Mouse (Mus musculus): Measurements from ENCODE around the gene Npcd. TPM values are rescaled to one million over a fixed set of nuclear protein-coding genes. Genes with fewer than 3 reads are reported as not detected.

Gene Npcd
- total and polyA plus RNA-seq, 2 experiments, result not detected

DNA sequence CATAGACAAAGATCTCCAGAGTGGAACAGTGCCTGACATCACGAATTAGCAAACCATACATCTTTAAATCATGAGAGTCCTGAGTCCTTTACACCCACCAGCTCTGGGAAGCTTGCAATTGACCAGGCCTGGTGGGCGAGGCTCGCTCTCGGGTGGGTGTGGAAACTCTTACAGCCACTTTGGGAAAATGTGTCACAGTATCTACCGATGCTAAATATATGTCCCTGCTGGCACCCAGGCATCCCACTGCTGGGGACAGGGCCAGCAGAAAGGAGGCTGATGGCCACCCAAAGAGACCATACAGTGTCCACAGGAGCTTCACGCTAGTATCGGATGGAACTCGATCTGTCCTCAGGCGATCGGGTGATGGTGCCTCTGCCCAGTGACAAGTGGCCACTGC, 35.4 kb downstream of the Npcd start:
- Histone ChIP-seq H3K27me3 (ENCODE audit: control insufficient read depth, insufficient read depth, low read length) (peaks cover 4% of the 10 kb centered on the region), H3K4me3 (ENCODE audit: insufficient read depth, low read depth, low read length) (no peak overlapping the region), H3K79me2 (ENCODE audit: control insufficient read depth, insufficient read depth, low read length) (no peaks in the 10 kb centered on the region), H3K36me3 (ENCODE audit: control insufficient read depth, insufficient read depth, low read length) (no peaks in the 10 kb centered on the region), H3K9ac (ENCODE audit: low read depth, low read length) (no peak overlapping the region), H3K4me1 (ENCODE audit: control insufficient read depth, insufficient read depth, low read length) (no peaks in the 10 kb centered on the region), H3K27ac (replicated peaks; ENCODE audit: insufficient read depth, low read depth, low read length) (no peak overlapping the region)
- TF ChIP-seq CTCF (IDR thresholded peaks at IDR 0.05; ENCODE audit: low read depth, low read length) (no peak), POLR2A (IDR thresholded peaks at IDR 0.05; ENCODE audit: extremely low read depth, insufficient read depth, low read length) (no peak)
- WGBS, result 86% methylated on average over 10 of the region's 10 CpGs
- DNase-seq (ENCODE audit: extremely low read depth, low read depth, low spot score), result no peak

DNA sequence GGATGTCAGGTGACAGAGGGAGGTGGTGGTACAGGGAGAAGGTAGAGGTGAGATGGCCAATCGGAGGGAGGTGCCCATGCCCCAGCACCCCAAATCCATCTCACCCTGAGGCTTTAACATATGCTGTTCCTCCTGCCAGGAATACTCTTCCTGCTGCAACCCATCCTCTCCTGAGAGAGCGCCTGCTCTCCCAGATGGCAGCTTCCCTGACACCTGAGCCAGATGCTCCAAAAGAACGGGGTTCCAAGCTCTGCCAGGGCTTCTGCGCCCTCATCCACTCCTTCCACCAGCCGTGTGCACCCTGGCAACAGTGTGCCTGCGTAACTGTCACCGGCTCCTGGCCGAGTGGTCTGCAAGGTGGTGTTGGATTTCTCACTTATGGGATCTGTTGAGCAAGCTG, 36.4 kb downstream of the Npcd start:
- Histone ChIP-seq H3K27me3 (ENCODE audit: control insufficient read depth, insufficient read depth, low read length) (peaks cover 3% of the 10 kb centered on the region; the same call in 1 of the 2 replicates), H3K9ac (ENCODE audit: low read depth, low read length) (no peak overlapping the region), H3K4me3 (ENCODE audit: insufficient read depth, low read depth, low read length) (no peak overlapping the region), H3K79me2 (ENCODE audit: control insufficient read depth, insufficient read depth, low read length) (no peaks in the 10 kb centered on the region), H3K4me1 (ENCODE audit: control insufficient read depth, insufficient read depth, low read length) (no peaks in the 10 kb centered on the region), H3K36me3 (ENCODE audit: control insufficient read depth, insufficient read depth, low read length) (no peaks in the 10 kb centered on the region), H3K27ac (replicated peaks; ENCODE audit: insufficient read depth, low read depth, low read length) (no peak overlapping the region)
- TF ChIP-seq POLR2A (IDR thresholded peaks at IDR 0.05; ENCODE audit: extremely low read depth, insufficient read depth, low read length), result no peak
- TF ChIP-seq CTCF (IDR thresholded peaks at IDR 0.05; ENCODE audit: low read depth, low read length), result no peak
- DNase-seq (ENCODE audit: extremely low read depth, low read depth, low spot score), result no peak
- 87% methylated on average over 8 of the region's 8 CpGs for WGBS

DNA sequence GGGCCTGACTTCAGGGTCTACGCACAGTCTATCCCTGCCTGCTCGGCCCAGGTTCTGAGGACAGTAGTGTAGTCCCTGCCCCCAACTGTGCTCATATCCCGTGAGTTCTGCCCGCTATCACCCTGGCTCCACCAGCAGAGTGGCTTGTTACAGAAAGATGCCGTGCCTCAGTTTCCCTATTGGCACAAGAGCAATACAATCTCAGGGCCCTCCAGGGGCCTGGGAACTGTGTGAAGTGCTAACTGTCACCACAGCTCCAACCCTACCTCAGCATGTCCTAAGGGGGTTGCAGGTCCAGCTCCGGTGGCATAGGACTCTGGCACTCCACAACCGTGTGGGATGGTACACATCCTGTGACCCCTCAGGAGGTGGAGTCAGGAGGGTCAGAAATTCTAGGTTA, 36.9 kb downstream of the Npcd start:
- 83% methylated on average over 7 of the region's 7 CpGs for WGBS
- Histone ChIP-seq H3K9ac (ENCODE audit: low read depth, low read length) (no peak overlapping the region), H3K27ac (replicated peaks; ENCODE audit: insufficient read depth, low read depth, low read length) (no peak overlapping the region), H3K79me2 (ENCODE audit: control insufficient read depth, insufficient read depth, low read length) (no peaks in the 10 kb centered on the region), H3K27me3 (ENCODE audit: control insufficient read depth, insufficient read depth, low read length) (peaks cover under 1% of the 10 kb centered on the region; the same call in 1 of the 2 replicates), H3K36me3 (ENCODE audit: control insufficient read depth, insufficient read depth, low read length) (no peaks in the 10 kb centered on the region), H3K4me1 (ENCODE audit: control insufficient read depth, insufficient read depth, low read length) (no peaks in the 10 kb centered on the region), H3K4me3 (ENCODE audit: insufficient read depth, low read depth, low read length) (no peak overlapping the region)
- TF ChIP-seq POLR2A (IDR thresholded peaks at IDR 0.05; ENCODE audit: extremely low read depth, insufficient read depth, low read length) (no peak), CTCF (IDR thresholded peaks at IDR 0.05; ENCODE audit: low read depth, low read length) (no peak)
- DNase-seq (ENCODE audit: extremely low read depth, low read depth, low spot score), result no peak

DNA sequence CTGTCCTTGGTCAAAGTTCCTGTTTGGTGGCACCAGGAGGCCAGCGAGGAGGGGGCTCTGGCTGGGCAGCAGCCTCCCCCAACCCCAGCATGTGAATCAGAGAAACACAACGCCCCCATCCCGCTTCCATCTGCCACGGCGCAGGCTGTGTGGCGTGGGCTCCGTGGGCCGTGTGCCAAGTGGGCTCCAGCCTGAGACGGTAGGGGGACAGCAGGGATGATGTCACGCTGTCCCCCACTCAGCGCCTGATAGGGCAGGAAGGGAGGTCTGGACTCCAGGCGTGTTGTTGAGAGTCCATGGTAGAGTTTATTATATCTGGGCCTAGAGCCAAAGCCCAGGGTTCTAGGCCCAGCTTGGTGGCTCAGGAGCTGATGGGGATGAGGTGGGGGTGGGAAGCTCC, 37.8 kb downstream of the Npcd start:
- no peaks in the 10 kb centered on the region for H3K27me3 ChIP-seq (ENCODE audit: control insufficient read depth, insufficient read depth, low read length)
- DNase-seq (ENCODE audit: extremely low read depth, low read depth, low spot score), result no peak
- TF ChIP-seq POLR2A (IDR thresholded peaks at IDR 0.05; ENCODE audit: extremely low read depth, insufficient read depth, low read length) (no peak), CTCF (IDR thresholded peaks at IDR 0.05; ENCODE audit: low read depth, low read length) (no peak)
- H3K36me3 ChIP-seq (ENCODE audit: control insufficient read depth, insufficient read depth, low read length), result no peaks in the 10 kb centered on the region
- no peaks in the 10 kb centered on the region for H3K4me1 ChIP-seq (ENCODE audit: control insufficient read depth, insufficient read depth, low read length)
- H3K27ac ChIP-seq (replicated peaks; ENCODE audit: insufficient read depth, low read depth, low read length), result no peak overlapping the region
- no peaks in the 10 kb centered on the region for H3K79me2 ChIP-seq (ENCODE audit: control insufficient read depth, insufficient read depth, low read length)
- WGBS, result 83% methylated on average over 12 of the region's 12 CpGs
- no peak overlapping the region for H3K9ac ChIP-seq (ENCODE audit: low read depth, low read length)
- no peak overlapping the region for H3K4me3 ChIP-seq (ENCODE audit: insufficient read depth, low read depth, low read length)

DNA sequence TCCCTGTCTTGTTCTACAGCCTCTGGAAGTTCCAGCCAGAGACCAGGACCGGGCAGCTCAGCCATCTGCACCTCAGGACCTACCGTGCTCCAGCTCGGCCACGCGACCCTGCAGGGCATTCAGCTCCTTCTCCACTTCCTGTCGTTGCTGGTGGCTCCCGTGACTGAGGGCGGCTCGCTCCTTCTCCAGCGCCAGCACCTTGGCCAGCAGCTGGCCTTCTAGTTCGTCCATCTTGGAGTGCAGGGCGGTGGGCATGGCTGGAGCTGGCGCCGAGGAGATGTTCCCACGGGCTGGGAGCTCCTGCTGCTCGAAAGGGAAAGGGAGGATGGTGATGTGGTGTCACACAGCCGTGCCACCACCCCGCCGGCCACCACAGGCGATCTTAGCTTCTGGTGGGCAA, 39.9 kb downstream of the Npcd start:
- TF ChIP-seq POLR2A (IDR thresholded peaks at IDR 0.05; ENCODE audit: extremely low read depth, insufficient read depth, low read length) (no peak), CTCF (IDR thresholded peaks at IDR 0.05; ENCODE audit: low read depth, low read length) (no peak)
- WGBS, result 28% methylated on average over 20 of the region's 20 CpGs
- Histone ChIP-seq H3K27ac (replicated peaks; ENCODE audit: insufficient read depth, low read depth, low read length) (no peak overlapping the region), H3K4me1 (ENCODE audit: control insufficient read depth, insufficient read depth, low read length) (no peaks in the 10 kb centered on the region), H3K36me3 (ENCODE audit: control insufficient read depth, insufficient read depth, low read length) (no peaks in the 10 kb centered on the region), H3K27me3 (ENCODE audit: control insufficient read depth, insufficient read depth, low read length) (no peaks in the 10 kb centered on the region), H3K79me2 (ENCODE audit: control insufficient read depth, insufficient read depth, low read length) (no peaks in the 10 kb centered on the region), H3K9ac (ENCODE audit: low read depth, low read length) (no peak overlapping the region), H3K4me3 (ENCODE audit: insufficient read depth, low read depth, low read length) (no peak overlapping the region)
- no peak for DNase-seq (ENCODE audit: extremely low read depth, low read depth, low spot score)

DNA sequence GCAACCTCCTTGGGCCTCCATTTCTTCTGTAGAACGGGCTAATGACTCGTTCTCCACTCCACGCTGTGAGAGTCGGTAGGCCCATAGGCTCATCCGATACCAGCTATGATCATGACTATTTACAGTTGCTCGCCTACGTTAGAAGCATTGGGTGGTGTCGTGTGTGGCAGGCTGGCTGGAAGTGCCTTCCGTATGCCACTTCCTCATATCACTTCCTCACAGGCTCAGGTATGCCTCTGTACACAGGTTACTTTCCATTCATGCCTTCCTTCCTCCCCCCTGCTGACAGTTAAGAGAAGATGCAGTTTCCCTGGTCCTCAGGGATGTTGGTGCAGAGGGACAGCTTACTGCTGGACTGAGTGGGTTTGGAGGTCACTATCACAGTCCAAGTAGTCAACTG, 41.0 kb downstream of the Npcd start:
- WGBS, result 92% methylated on average over 9 of the region's 9 CpGs
- no peaks in the 10 kb centered on the region for H3K27me3 ChIP-seq (ENCODE audit: control insufficient read depth, insufficient read depth, low read length)
- no peaks in the 10 kb centered on the region for H3K79me2 ChIP-seq (ENCODE audit: control insufficient read depth, insufficient read depth, low read length)
- no peak overlapping the region for H3K27ac ChIP-seq (replicated peaks; ENCODE audit: insufficient read depth, low read depth, low read length)
- no peak overlapping the region for H3K9ac ChIP-seq (ENCODE audit: low read depth, low read length)
- no peaks in the 10 kb centered on the region for H3K4me1 ChIP-seq (ENCODE audit: control insufficient read depth, insufficient read depth, low read length)
- TF ChIP-seq CTCF (IDR thresholded peaks at IDR 0.05; ENCODE audit: low read depth, low read length) (no peak), POLR2A (IDR thresholded peaks at IDR 0.05; ENCODE audit: extremely low read depth, insufficient read depth, low read length) (no peak)
- no peak overlapping the region for H3K4me3 ChIP-seq (ENCODE audit: insufficient read depth, low read depth, low read length)
- no peak for DNase-seq (ENCODE audit: extremely low read depth, low read depth, low spot score)
- no peaks in the 10 kb centered on the region for H3K36me3 ChIP-seq (ENCODE audit: control insufficient read depth, insufficient read depth, low read length)
